Mouse (Mus musculus) limb, embryonic 11.5 days (tissue): Measurements from ENCODE around the gene Rap1b. TPM values are rescaled to one million over a fixed set of nuclear protein-coding genes. Genes with fewer than 3 reads are reported as not detected.

Source experiments
- ATAC-seq: fragments of 200-750 bp; cut with Nextera tagmentation; 2 replicates; pipeline ENCODE4 v1.8.0; 2017; ENCODE audit warnings: low read depth; ENCODE audit not compliant: insufficient number of reproducible peaks, low FRiP score, low TSS enrichment
- DNase-seq: peaks from one replicate; pipeline ENCODE4 v3.0.0-alpha.2; 2015; ENCODE audit warnings: low spot score
- H3K27ac ChIP-seq: fragments of 300-500 bp; sonication (generic); replicated peaks from 2 replicates; pipeline ENCODE4 v1.5.1; 2014; ENCODE audit warnings: low read depth, mild to moderate bottlenecking, low read length
- H3K27me3 ChIP-seq: fragments of 300-500 bp; sonication (generic); 2 replicates; pipeline ENCODE4 v1.6.1; 2014; ENCODE audit warnings: mild to moderate bottlenecking, low read length, mixed read lengths; ENCODE audit not compliant: control insufficient read depth, insufficient read depth
- H3K36me3 ChIP-seq: fragments of 300-500 bp; sonication (generic); 2 replicates; pipeline ENCODE4 v1.6.1; 2014; ENCODE audit warnings: mild to moderate bottlenecking, low read length, moderate library complexity, mixed read lengths; ENCODE audit not compliant: control insufficient read depth, insufficient read depth
- H3K4me1 ChIP-seq: fragments of 300-500 bp; sonication (generic); 2 replicates; pipeline ENCODE4 v1.6.1; 2014; ENCODE audit warnings: low read length, mixed read lengths; ENCODE audit not compliant: control insufficient read depth, insufficient read depth
- H3K4me2 ChIP-seq: fragments of 300-500 bp; sonication (generic); 2 replicates; pipeline ENCODE4 v1.6.1; 2014; ENCODE audit warnings: low read depth, mild to moderate bottlenecking, moderate library complexity; ENCODE audit not compliant: severe bottlenecking
- H3K4me3 ChIP-seq: fragments of 300-500 bp; sonication (generic); 2 replicates; pipeline ENCODE4 v1.5.1; 2014; ENCODE audit warnings: low read depth, low read length
- H3K9ac ChIP-seq: fragments of 300-500 bp; sonication (generic); 2 replicates; pipeline ENCODE4 v1.6.1; 2014; ENCODE audit warnings: mild to moderate bottlenecking, low read length
- H3K9me3 ChIP-seq: fragments of 300-500 bp; sonication (generic); 2 replicates; pipeline ENCODE4 v1.6.1; 2016; ENCODE audit warnings: low read length; ENCODE audit not compliant: control insufficient read depth
- WGBS: fragments of 180-500 bp; shearing (Covaris S2); extraction: QIAGEN DNeasy Blood & Tissue Kit; methylation state at CpG from one replicate; pipeline ENCODE4 v1.1.7; 2014; 5-methylcytosine and 5-hydroxymethylcytosine counted together
- polyA plus RNA-seq: library from polyadenylated mRNA; unstranded; fragments of >200 nt; fragmentation: Nextera tagmentation; extraction: Ambion mirVana; gene quantifications from 2 replicates; pipeline ENCODE4 v1.2.1, GENCODE M21; 2014

The Rap1b gene
- polyA plus RNA-seq, 1 experiment from 2014 or later, result 167 TPM

DNA sequence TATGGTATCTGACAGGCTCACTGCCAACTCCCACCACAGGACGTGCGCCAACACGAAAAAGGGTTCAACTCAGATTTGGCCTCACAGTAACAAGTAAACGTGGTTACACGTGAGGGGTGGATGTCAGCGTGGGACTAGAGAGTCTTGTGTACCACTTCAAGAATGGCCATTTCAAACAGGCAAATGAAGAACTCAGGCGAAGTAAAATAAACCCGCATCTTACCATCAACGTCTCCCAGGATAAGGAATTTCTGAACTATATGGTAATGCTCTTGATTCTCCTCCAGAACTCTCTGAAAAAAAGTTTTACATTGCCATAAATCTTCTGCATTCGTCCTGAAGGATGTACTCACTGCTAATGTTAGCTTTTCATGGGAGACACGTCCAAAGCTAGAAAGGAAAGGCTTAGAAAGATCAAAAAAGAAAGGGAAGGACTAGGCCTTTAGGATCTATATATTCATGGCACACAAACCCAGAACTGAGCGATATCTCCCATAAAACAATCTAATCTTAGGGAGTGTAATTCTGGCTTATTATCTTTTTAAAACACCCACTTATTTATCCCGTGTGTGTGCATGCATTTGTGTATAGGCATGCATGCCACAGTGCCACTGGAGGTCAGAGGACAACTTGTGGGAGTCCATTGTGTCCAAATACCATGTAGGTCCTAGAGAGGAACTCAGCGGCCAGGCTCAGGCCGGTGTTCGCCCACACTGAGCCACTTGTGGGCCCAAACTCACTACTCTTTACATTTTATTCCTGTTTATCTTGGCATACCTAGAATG, 79.5 kb downstream of the Rap1b start:
- ATAC-seq, result no peak
- Histone ChIP-seq H3K9ac (no peak overlapping the region), H3K4me2 (no peak overlapping the region), H3K4me1 (no peaks in the 10 kb centered on the region), H3K27ac (no peak overlapping the region), H3K4me3 (no peak overlapping the region), H3K9me3 (no peaks in the 10 kb centered on the region), H3K36me3 (peaks cover 33% of the 10 kb centered on the region), H3K27me3 (no peaks in the 10 kb centered on the region)
- DNase-seq, result no peak
- 93% methylated on average over 16 of the region's 16 CpGs for WGBS

DNA sequence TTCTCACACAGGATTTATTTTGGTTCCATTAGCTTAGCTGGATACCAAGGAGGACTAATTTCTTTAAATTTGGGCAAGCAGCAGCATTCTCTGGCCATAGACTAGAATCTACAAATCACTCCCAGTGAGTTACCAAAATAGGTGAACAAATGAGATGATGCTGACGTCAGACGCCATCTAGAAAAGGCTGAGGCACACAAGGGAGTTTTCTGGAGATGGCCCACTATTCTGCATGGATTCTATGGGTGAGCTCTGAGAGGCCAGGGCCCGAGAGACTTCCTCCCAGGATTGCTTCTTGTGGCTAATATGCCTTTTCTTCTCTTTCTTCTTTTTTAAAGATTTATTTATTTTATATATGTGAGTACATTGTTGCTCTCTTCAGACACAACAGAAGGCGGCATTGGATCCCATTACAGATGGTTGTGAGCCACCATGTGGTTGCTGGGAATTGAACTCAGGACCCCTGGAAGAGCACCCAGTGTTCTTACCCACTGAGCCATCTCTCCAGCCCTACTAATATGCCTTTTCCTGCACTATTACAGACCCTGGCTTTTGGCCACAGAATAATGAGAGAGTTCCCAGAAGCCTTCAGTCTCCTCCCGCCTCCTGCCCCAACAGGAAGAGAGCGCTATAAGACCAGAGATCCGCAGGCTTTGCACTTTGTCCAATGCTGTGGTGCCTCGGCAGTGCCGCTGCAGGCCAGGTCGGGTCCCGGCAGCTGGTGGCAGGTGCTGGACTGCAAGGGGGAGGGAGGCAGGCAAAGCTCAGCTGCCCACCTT, 80.5 kb downstream of the Rap1b start:
- H3K9me3 ChIP-seq, result no peaks in the 10 kb centered on the region
- DNase-seq (no peak), ATAC-seq (no peak)
- H3K4me3 ChIP-seq, result no peak overlapping the region
- no peak overlapping the region for H3K9ac ChIP-seq
- no peaks in the 10 kb centered on the region for H3K27me3 ChIP-seq
- peaks cover 38% of the 10 kb centered on the region for H3K36me3 ChIP-seq
- 93% methylated on average over 11 of the region's 11 CpGs for WGBS
- H3K27ac ChIP-seq, result no peak overlapping the region
- H3K4me2 ChIP-seq, result no peak overlapping the region
- no peaks in the 10 kb centered on the region for H3K4me1 ChIP-seq

DNA sequence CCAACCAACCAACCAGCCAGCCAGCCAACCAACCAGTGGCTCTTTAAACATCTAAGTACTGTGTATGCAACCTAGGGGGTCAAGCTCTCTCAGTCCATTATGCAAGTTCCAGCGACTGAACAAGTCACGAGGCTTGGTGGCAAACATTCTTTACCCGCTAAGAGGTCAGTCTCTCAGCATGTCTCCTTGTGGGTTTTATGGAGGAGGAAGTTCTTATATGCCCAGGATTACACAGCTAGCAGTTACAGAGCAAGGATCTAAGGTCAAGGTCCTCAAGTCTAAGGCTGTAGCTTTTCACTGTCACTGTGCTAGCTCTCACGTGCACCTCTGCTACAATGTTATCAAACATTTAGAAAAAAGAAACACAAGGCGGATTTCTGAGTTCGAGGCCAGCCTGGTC, 81.2 kb downstream of the Rap1b start:
- Histone ChIP-seq H3K4me2 (no peak overlapping the region), H3K4me3 (no peak overlapping the region), H3K4me1 (no peaks in the 10 kb centered on the region), H3K36me3 (peaks cover 41% of the 10 kb centered on the region), H3K27me3 (no peaks in the 10 kb centered on the region), H3K27ac (no peak overlapping the region), H3K9ac (no peak overlapping the region), H3K9me3 (no peaks in the 10 kb centered on the region)
- no peak for ATAC-seq
- no peak for DNase-seq
- WGBS, result 93% methylated on average over 6 of the region's 6 CpGs

Other genes with a start within 250 kb of the Rap1b start
- 38.3 and 45.1 TPM in 2 replicates for gene Cpm, start 216.5 kb downstream of the Rap1b start, polyA plus RNA-seq
- gene Mdm2, start 135.3 kb downstream of the Rap1b start, polyA plus RNA-seq, result 63.1 and 66.3 TPM in 2 replicates
- gene Slc35e3, start 99.7 kb downstream of the Rap1b start, polyA plus RNA-seq, result 19.8 and 20.3 TPM in 2 replicates
- 106 TPM in 2 replicates for gene Nup107, start 53.3 kb downstream of the Rap1b start, polyA plus RNA-seq